Mouse (Mus musculus): ENCODE measurements around the gene Cnbd2. TPM values are rescaled to one million over a fixed set of nuclear protein-coding genes. Genes with fewer than 3 reads are reported as not detected.
"Not testable (repeated sequence)": the region's sequence is repeated elsewhere in the genome, so short reads cannot be mapped to it uniquely, and the experiment has no call there.

Cnbd2 gene
- polyA plus RNA-seq, 1 experiment from 2014 or later = 2.6 TPM

- Histone ChIP-seq H3K4me1 (no peaks in the 10 kb centered on the region), H3K27me3 (ENCODE audit: low read depth, poor library complexity, severe bottlenecking) (no peaks in the 10 kb centered on the region), H3K4me3 (no peak overlapping the region), H3K27ac (no peak overlapping the region), H3K36me3 (no peaks in the 10 kb centered on the region), H3K9me3 (replicated peaks) (no peaks in the 10 kb centered on the region)
- 78% methylated on average over 7 of the region's 7 CpGs for WGBS
- no peak for DNase-seq (ENCODE audit: low spot score)
These were observed 43.9 kb downstream of the Cnbd2 start for GRCm38 (mm10) chr2:156356031-156356430.

- WGBS = 86% methylated on average over 3 of the region's 3 CpGs
- Histone ChIP-seq H3K4me3 (no peak overlapping the region), H3K9me3 (replicated peaks) (no peaks in the 10 kb centered on the region), H3K27me3 (ENCODE audit: low read depth, poor library complexity, severe bottlenecking) (peaks cover 7% of the 10 kb centered on the region; the same call in 1 of the 2 replicates), H3K4me1 (no peaks in the 10 kb centered on the region), H3K27ac (no peak overlapping the region), H3K36me3 (no peaks in the 10 kb centered on the region)
- DNase-seq (ENCODE audit: low spot score) = no peak
These were observed 56.4 kb downstream of the Cnbd2 start for GRCm38 (mm10) chr2:156368465-156368864.

- Histone ChIP-seq H3K9me3 (replicated peaks) (no peaks in the 10 kb centered on the region), H3K4me1 (no peaks in the 10 kb centered on the region), H3K27me3 (ENCODE audit: low read depth, poor library complexity, severe bottlenecking) (no peaks in the 10 kb centered on the region), H3K4me3 (no peak overlapping the region), H3K36me3 (no peaks in the 10 kb centered on the region), H3K27ac (no peak overlapping the region)
- no peak for DNase-seq (ENCODE audit: low spot score)
- WGBS = 86% methylated on average over 7 of the region's 7 CpGs
These were observed 58.8 kb downstream of the Cnbd2 start for GRCm38 (mm10) chr2:156370896-156371295.

- Histone ChIP-seq H3K36me3 (no peaks in the 10 kb centered on the region), H3K9me3 (replicated peaks) (no peaks in the 10 kb centered on the region), H3K4me1 (peaks cover 5% of the 10 kb centered on the region; the same call in 1 of the 2 replicates), H3K4me3 (no peak overlapping the region), H3K27me3 (ENCODE audit: low read depth, poor library complexity, severe bottlenecking) (no peaks in the 10 kb centered on the region), H3K27ac (no peak overlapping the region)
- DNase-seq (ENCODE audit: low spot score) = no peak
- 83% methylated on average over 7 of the region's 7 CpGs for WGBS
These were observed 64.9 kb downstream of the Cnbd2 start for GRCm38 (mm10) chr2:156376956-156377355.

- Histone ChIP-seq H3K27ac (no peak overlapping the region), H3K4me1 (peaks cover 5% of the 10 kb centered on the region; the same call in 1 of the 2 replicates), H3K36me3 (no peaks in the 10 kb centered on the region), H3K27me3 (ENCODE audit: low read depth, poor library complexity, severe bottlenecking) (no peaks in the 10 kb centered on the region), H3K9me3 (replicated peaks) (0 out of 2 replicates have a peak, but pooled peaks cover 3% of the 10 kb centered on the region), H3K4me3 (no peak overlapping the region)
- WGBS = 90% methylated on average over 10 of the region's 10 CpGs
- no peak for DNase-seq (ENCODE audit: low spot score)
These were observed 67.8 kb downstream of the Cnbd2 start for GRCm38 (mm10) chr2:156379929-156380328.

GRCm38 (mm10) chr2:156381350-156381749, 69.3 kb downstream of the Cnbd2 start:
- DNase-seq (ENCODE audit: low spot score) = no peak
- Histone ChIP-seq H3K4me1 (peaks cover 5% of the 10 kb centered on the region; the same call in 1 of the 2 replicates), H3K27ac (no peak overlapping the region), H3K27me3 (ENCODE audit: low read depth, poor library complexity, severe bottlenecking) (no peaks in the 10 kb centered on the region), H3K4me3 (no peak overlapping the region), H3K36me3 (no peaks in the 10 kb centered on the region), H3K9me3 (replicated peaks) (0 out of 2 replicates have a peak, but pooled peaks cover 3% of the 10 kb centered on the region)
- WGBS = 77% methylated on average over 4 of the region's 4 CpGs

GRCm38 (mm10) chr2:156392461-156393154, 80.5 kb downstream of the Cnbd2 start:
- peak; percentile 80 for DNase-seq (ENCODE audit: low spot score)
- Histone ChIP-seq H3K27ac (peak overlapping the region; percentile 78), H3K4me3 (peak overlapping the region; percentile 49)
- H3K36me3 ChIP-seq; H3K27me3 ChIP-seq (ENCODE audit: low read depth, poor library complexity, severe bottlenecking); H3K4me1 ChIP-seq; H3K9me3 ChIP-seq (replicated peaks): not testable (repeated sequence)
- 0% methylated on average over 17 of the region's 63 CpGs for WGBS

- no peaks in the 10 kb centered on the region for H3K9me3 ChIP-seq (replicated peaks)
- DNase-seq (ENCODE audit: low spot score) = no peak
- peak overlapping the region; percentile 49 for H3K4me3 ChIP-seq
- peaks cover 6% of the 10 kb centered on the region for H3K4me1 ChIP-seq
- no peaks in the 10 kb centered on the region for H3K27me3 ChIP-seq (ENCODE audit: low read depth, poor library complexity, severe bottlenecking)
- peak overlapping the region; percentile 78 for H3K27ac ChIP-seq
- H3K36me3 ChIP-seq = no peaks in the 10 kb centered on the region
- WGBS = 66% methylated on average over 5 of the region's 5 CpGs
These were observed 81.2 kb downstream of the Cnbd2 start for GRCm38 (mm10) chr2:156393155-156393828.

GRCm38 (mm10) chr2:156394282-156394681, 82.2 kb downstream of the Cnbd2 start:
- H3K36me3 ChIP-seq = no peaks in the 10 kb centered on the region
- no peak for DNase-seq (ENCODE audit: low spot score)
- no peak overlapping the region for H3K4me3 ChIP-seq
- H3K27me3 ChIP-seq (ENCODE audit: low read depth, poor library complexity, severe bottlenecking) = no peaks in the 10 kb centered on the region
- no peak overlapping the region for H3K27ac ChIP-seq
- whole genome bisulfite sequencing = 88% methylated on average over 4 of the region's 4 CpGs
- peaks cover 6% of the 10 kb centered on the region for H3K4me1 ChIP-seq
- no peaks in the 10 kb centered on the region for H3K9me3 ChIP-seq (replicated peaks)

GRCm38 (mm10) chr2:156396096-156396495, 84.0 kb downstream of the Cnbd2 start:
- H3K9me3 ChIP-seq (replicated peaks) = no peaks in the 10 kb centered on the region
- H3K27ac ChIP-seq = no peak overlapping the region
- H3K27me3 ChIP-seq (ENCODE audit: low read depth, poor library complexity, severe bottlenecking) = no peaks in the 10 kb centered on the region
- H3K4me1 ChIP-seq = peaks cover 10% of the 10 kb centered on the region
- no peaks in the 10 kb centered on the region for H3K36me3 ChIP-seq
- no peak overlapping the region for H3K4me3 ChIP-seq
- no peak for DNase-seq (ENCODE audit: low spot score)
- WGBS = 79% methylated on average over 2 of the region's 2 CpGs

- no peaks in the 10 kb centered on the region for H3K36me3 ChIP-seq
- peaks cover 18% of the 10 kb centered on the region for H3K4me1 ChIP-seq
- H3K9me3 ChIP-seq (replicated peaks) = no peaks in the 10 kb centered on the region
- DNase-seq (ENCODE audit: low spot score) = no peak
- no peak overlapping the region for H3K27ac ChIP-seq
- H3K4me3 ChIP-seq = no peak overlapping the region
- 94% methylated on average over 7 of the region's 7 CpGs for WGBS
- H3K27me3 ChIP-seq (ENCODE audit: low read depth, poor library complexity, severe bottlenecking) = no peaks in the 10 kb centered on the region
These were observed 85.9 kb downstream of the Cnbd2 start for GRCm38 (mm10) chr2:156397988-156398387.

- H3K27ac ChIP-seq = no peak overlapping the region
- DNase-seq (ENCODE audit: low spot score) = no peak
- no peaks in the 10 kb centered on the region for H3K27me3 ChIP-seq (ENCODE audit: low read depth, poor library complexity, severe bottlenecking)
- no peak overlapping the region for H3K4me3 ChIP-seq
- no peaks in the 10 kb centered on the region for H3K36me3 ChIP-seq
- H3K4me1 ChIP-seq = peaks cover 13% of the 10 kb centered on the region
- H3K9me3 ChIP-seq (replicated peaks) = no peaks in the 10 kb centered on the region
- 78% methylated on average over 1 of the region's 1 CpGs for WGBS
These were observed 87.4 kb downstream of the Cnbd2 start for GRCm38 (mm10) chr2:156399485-156399884.

GRCm38 (mm10) chr2:156401331-156401730, 89.2 kb downstream of the Cnbd2 start:
- Histone ChIP-seq H3K36me3 (no peaks in the 10 kb centered on the region), H3K4me1 (peaks cover 14% of the 10 kb centered on the region), H3K9me3 (replicated peaks) (no peaks in the 10 kb centered on the region), H3K27me3 (ENCODE audit: low read depth, poor library complexity, severe bottlenecking) (no peaks in the 10 kb centered on the region), H3K4me3 (peak overlapping the region; percentile 36), H3K27ac (peak overlapping the region; percentile 79)
- peak; percentile 76 for DNase-seq (ENCODE audit: low spot score)
- 6% methylated on average over 9 of the region's 9 CpGs for WGBS

All from limb, embryonic 10.5 days (tissue).